Mouse (Mus musculus): ENCODE results near the gene Ankrd54.

- TF ChIP-seq CTCF (IDR thresholded peaks at IDR 0.05; ENCODE audit: control insufficient read depth, insufficient read depth, insufficient read length): no peak
- TF ChIP-seq USF1 (IDR thresholded peaks at IDR 0.05; ENCODE audit: low read depth): no peak
- TF ChIP-seq MYOD1 (IDR thresholded peaks at IDR 0.05; ENCODE audit: control insufficient read depth, insufficient read length, low read depth): no peak
- no peak for TF ChIP-seq MYOG (IDR thresholded peaks at IDR 0.05; ENCODE audit: control insufficient read depth, extremely low read depth, insufficient read length)
- TF ChIP-seq MAX (IDR thresholded peaks at IDR 0.05): no peak
- TF ChIP-seq CEBPB (IDR thresholded peaks at IDR 0.05; ENCODE audit: low read depth): no peak
Observed at GRCm38 (mm10) chr15:79073752-79074151, 11.1 kb upstream of the Ankrd54 start.
